Mouse (Mus musculus) heart, adult 2 months (tissue): ENCODE data around the gene Tnfrsf26. TPM values are rescaled to one million over a fixed set of nuclear protein-coding genes. Genes with fewer than 3 reads are reported as not detected.
A peak's percentile ranks its signal among the peaks of the same experiment; 100 is the strongest.

Experiments used
- DNase-seq, 2 experiments: peaks; one replicate each; pipeline ENCODE4 v3.0.0; 2021
- H3K27ac ChIP-seq: fragments of 200-600 bp; 2 replicates; pipeline ENCODE4 v1.8.1; 2022
- H3K27me3 ChIP-seq: fragments of 200-500 bp; 2 replicates; pipeline ENCODE4 v1.6.1; 2012; ENCODE audit warnings: mild to moderate bottlenecking, low read length, inconsistent platforms, mixed read lengths; ENCODE audit not compliant: control insufficient read depth, insufficient read depth
- H3K36me3 ChIP-seq: fragments of 200-500 bp; 2 replicates; pipeline ENCODE4 v1.6.1; 2012; ENCODE audit warnings: low read length, inconsistent platforms; ENCODE audit not compliant: control insufficient read depth, insufficient read depth
- H3K4me1 ChIP-seq: fragments of 200-500 bp; 2 replicates; pipeline ENCODE4 v1.6.1; 2011; ENCODE audit warnings: low read length; ENCODE audit not compliant: control insufficient read depth, insufficient read depth
- H3K4me3 ChIP-seq: fragments of 200-600 bp; 2 replicates; pipeline ENCODE4 v1.8.1; 2022
- H3K79me2 ChIP-seq: fragments of 200-500 bp; replicated peaks from 2 replicates; pipeline ENCODE4 v1.6.1; 2012; ENCODE audit warnings: mild to moderate bottlenecking, inconsistent platforms, low read length, moderate library complexity, mixed read lengths; ENCODE audit not compliant: control insufficient read depth, insufficient read depth
- H3K9ac ChIP-seq: fragments of 200-500 bp; 2 replicates; pipeline ENCODE4 v1.6.1; 2012; ENCODE audit warnings: low read depth, mild to moderate bottlenecking, control low read depth, inconsistent platforms, low read length, mixed read lengths
- CTCF ChIP-seq: fragments of 200-600 bp; IDR thresholded peaks from 2 replicates; pipeline ENCODE4 v1.8.1; 2022; ENCODE audit warnings: antibody characterized with exemption, mild to moderate bottlenecking, moderate library complexity
- EP300 ChIP-seq: fragments of 200-500 bp; IDR thresholded peaks from 2 replicates; pipeline ENCODE4 v1.6.1; 2011; ENCODE audit warnings: low read depth, low read length, control low read depth; ENCODE audit not compliant: insufficient read depth
- POLR2A ChIP-seq: fragments of 200-500 bp; IDR thresholded peaks from 2 replicates; pipeline ENCODE4 v1.6.1; 2011; ENCODE audit warnings: mild to moderate bottlenecking, low read depth, low read length, control low read depth; ENCODE audit not compliant: insufficient read depth
- WGBS: fragments of 180-500 bp; shearing (Covaris S2); methylation state at CpG from one replicate; pipeline ENCODE4 v1.1.7; 2018; 5-methylcytosine and 5-hydroxymethylcytosine counted together
- intact Hi-C: fragments of 180-260 bp; cut with DNase I; formaldehyde crosslinking; loops from one replicate; pipeline ENCODE4 v1.15.1; 2025
- polyA plus RNA-seq: library from polyadenylated mRNA; depleted of rRNA; stranded (reverse); fragments of >200 nt; gene quantifications from 2 replicates; pipeline ENCODE4 v1.2.3, GENCODE M21; 2012
- total RNA-seq, 2 experiments: library from RNA; stranded (reverse); gene quantifications; 2 replicates each; pipeline ENCODE4 v1.2.3; 2021

Tnfrsf26 gene
- total and polyA plus RNA-seq, 3 experiments, result 0.25 to 0.52 (median 0.50) TPM

- peak in 1 of 2 experiments; percentile 59 for DNase-seq
- Histone ChIP-seq H3K4me3 (no peak overlapping the region), H3K27ac (peak overlapping the region; percentile 48), H3K4me1 (no peaks in the 10 kb centered on the region; the same call in 1 of the 2 replicates), H3K27me3 (no peaks in the 10 kb centered on the region), H3K79me2 (peaks cover 2% of the 10 kb centered on the region), H3K9ac (no peak overlapping the region), H3K36me3 (no peaks in the 10 kb centered on the region)
- TF ChIP-seq CTCF, result no peak
- 0 out of 2 replicates have a peak, but pooled peaks have one; percentile 35 for TF ChIP-seq EP300
- TF ChIP-seq POLR2A, result no peak
- 51% methylated on average over 5 of the region's 5 CpGs for WGBS
- intact Hi-C loops, result loop anchor here (5.0 kb wide), 1 partner anchor 160 kb away; no protein-coding TSS in a partner anchor
Observed at GRCm38 (mm10) chr7:143587586-143587985, 40.9 kb downstream of the Tnfrsf26 start.

GRCm38 (mm10) chr7:143583956-143584355 lies 44.6 kb downstream of the Tnfrsf26 start:
- Histone ChIP-seq H3K27me3 (no peaks in the 10 kb centered on the region), H3K4me1 (no peaks in the 10 kb centered on the region; the same call in 1 of the 2 replicates), H3K9ac (no peak overlapping the region), H3K36me3 (no peaks in the 10 kb centered on the region), H3K79me2 (no peaks in the 10 kb centered on the region), H3K4me3 (no peak overlapping the region), H3K27ac (no peak overlapping the region)
- no peak for TF ChIP-seq POLR2A
- peak; percentile 52; the same call in 1 of the 2 replicates for TF ChIP-seq EP300
- TF ChIP-seq CTCF, result peak; percentile 82
- DNase-seq, result peak; percentile 57 to 76
- intact Hi-C loops, result loop anchor here (1.0 to 5.0 kb wide), 2 partner anchors 112 to 178 kb away; no protein-coding TSS in a partner anchor
- WGBS, result 21% methylated on average over 3 of the region's 3 CpGs

- Histone ChIP-seq H3K36me3 (no peaks in the 10 kb centered on the region), H3K9ac (no peak overlapping the region), H3K27ac (no peak overlapping the region), H3K4me3 (no peak overlapping the region), H3K27me3 (no peaks in the 10 kb centered on the region), H3K4me1 (no peaks in the 10 kb centered on the region; the same call in 1 of the 2 replicates), H3K79me2 (no peaks in the 10 kb centered on the region)
- no peak for TF ChIP-seq CTCF
- no peak for TF ChIP-seq POLR2A
- WGBS, result 90% methylated on average over 5 of the region's 5 CpGs
- no peak for DNase-seq
- intact Hi-C loops, result loop anchor here (5.0 kb wide), 1 partner anchor 179 kb away; no protein-coding TSS in a partner anchor
Observed at GRCm38 (mm10) chr7:143583025-143583424, 45.5 kb downstream of the Tnfrsf26 start.

GRCm38 (mm10) chr7:143575751-143576150 lies 52.8 kb downstream of the Tnfrsf26 start:
- TF ChIP-seq POLR2A (no peak), EP300 (no peak), CTCF (no peak)
- H3K9ac ChIP-seq, result no peak overlapping the region
- WGBS, result 95% methylated on average over 11 of the region's 11 CpGs
- intact Hi-C loops, result no loop called here
- H3K27me3 ChIP-seq, result no peaks in the 10 kb centered on the region
- H3K4me3 ChIP-seq, result no peak overlapping the region
- no peaks in the 10 kb centered on the region for H3K36me3 ChIP-seq
- no peak for DNase-seq
- H3K79me2 ChIP-seq, result no peaks in the 10 kb centered on the region
- no peaks in the 10 kb centered on the region; the same call in 1 of the 2 replicates for H3K4me1 ChIP-seq
- H3K27ac ChIP-seq, result no peak overlapping the region

DNA sequence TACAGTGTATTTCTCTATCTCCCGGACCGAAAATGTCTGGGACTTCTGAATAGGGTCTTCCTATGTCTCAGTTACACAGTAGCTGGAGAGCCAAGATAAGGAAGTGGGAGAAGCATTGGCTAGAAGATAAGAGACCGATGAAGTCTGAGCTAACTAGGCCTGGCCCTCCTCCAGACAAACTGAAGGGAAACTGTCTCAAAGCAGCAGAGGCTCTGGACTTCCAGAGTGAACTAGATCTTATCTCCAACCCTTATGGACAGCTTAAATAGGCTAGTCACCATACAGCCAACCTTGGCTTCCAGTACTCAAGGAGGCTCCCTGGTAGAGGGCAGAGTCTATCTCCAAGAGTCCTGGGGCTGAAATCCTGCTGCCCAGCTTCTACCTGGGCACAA lies 62.9 kb downstream of the Tnfrsf26 start:
- Histone ChIP-seq H3K27me3 (no peaks in the 10 kb centered on the region), H3K79me2 (no peaks in the 10 kb centered on the region), H3K36me3 (no peaks in the 10 kb centered on the region), H3K9ac (no peak overlapping the region), H3K4me3 (no peak overlapping the region), H3K27ac (no peak overlapping the region), H3K4me1 (no peaks in the 10 kb centered on the region)
- WGBS, result 41% methylated on average over 3 of the region's 3 CpGs
- DNase-seq, result no peak
- no peak for TF ChIP-seq POLR2A
- no peak for TF ChIP-seq CTCF
- intact Hi-C loops, result no loop called here

DNA sequence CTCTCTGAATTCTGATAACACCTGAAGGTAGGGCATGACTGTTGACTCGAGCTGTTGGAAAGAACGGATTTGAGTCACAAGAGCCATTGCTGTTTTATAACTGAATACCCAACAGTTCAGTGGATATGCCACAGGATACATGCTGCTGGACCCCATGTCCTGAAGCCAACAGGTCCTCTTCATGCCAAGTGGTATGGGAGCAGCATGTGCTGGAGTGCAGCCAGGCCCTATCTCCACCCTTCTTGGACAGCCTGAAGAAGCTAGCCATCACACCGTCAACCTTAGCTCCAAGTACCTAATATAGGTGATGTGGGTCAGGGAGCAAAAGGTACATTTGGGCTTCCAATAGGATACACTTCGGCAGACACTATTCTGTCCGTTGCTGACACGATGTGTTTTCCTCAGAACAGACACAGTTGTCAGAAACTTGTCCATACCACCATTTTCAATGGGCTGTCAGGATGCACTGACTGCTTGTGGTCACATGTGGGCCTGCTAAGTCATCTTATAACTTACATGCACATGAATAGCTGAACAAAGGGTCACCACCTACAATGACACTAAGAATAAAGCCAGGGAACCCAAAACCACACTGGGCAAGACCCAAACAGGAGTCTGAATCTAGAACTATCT lies 63.4 kb downstream of the Tnfrsf26 start:
- no peaks in the 10 kb centered on the region for H3K36me3 ChIP-seq
- WGBS, result 84% methylated on average over 6 of the region's 6 CpGs
- DNase-seq, result no peak
- H3K9ac ChIP-seq, result no peak overlapping the region
- TF ChIP-seq POLR2A (no peak), EP300 (no peak), CTCF (no peak)
- intact Hi-C loops, result no loop called here
- no peak overlapping the region for H3K4me3 ChIP-seq
- H3K27ac ChIP-seq, result no peak overlapping the region
- H3K27me3 ChIP-seq, result no peaks in the 10 kb centered on the region
- no peaks in the 10 kb centered on the region for H3K4me1 ChIP-seq
- no peaks in the 10 kb centered on the region for H3K79me2 ChIP-seq
